Mouse (Mus musculus) hindbrain, postnatal 0 days (tissue): ENCODE data around the gene Sprn. TPM values are rescaled to one million over a fixed set of nuclear protein-coding genes. Genes with fewer than 3 reads are reported as not detected.

Source experiments
- ATAC-seq: fragments of 200-750 bp; cut with Nextera tagmentation; 2 replicates; pipeline ENCODE4 v1.8.0; 2017; ENCODE audit warnings: mild to moderate bottlenecking, moderate TSS enrichment, moderate library complexity
- DNase-seq: peaks from one replicate; pipeline ENCODE4 v3.0.0-alpha.2; 2015; ENCODE audit warnings: low spot score
- H3K27ac ChIP-seq: fragments of 300-500 bp; sonication (generic); 2 replicates; pipeline ENCODE4 v1.5.1; 2014; ENCODE audit warnings: mild to moderate bottlenecking
- H3K27me3 ChIP-seq: fragments of 300-500 bp; sonication (generic); 2 replicates; pipeline ENCODE4 v1.6.1; 2014; ENCODE audit warnings: low read length, mixed read lengths; ENCODE audit not compliant: insufficient read depth
- H3K36me3 ChIP-seq: fragments of 300-500 bp; sonication (generic); 2 replicates; pipeline ENCODE4 v1.6.1; 2014; ENCODE audit warnings: low read length, mixed read lengths; ENCODE audit not compliant: insufficient read depth
- H3K4me1 ChIP-seq: fragments of 300-500 bp; sonication (generic); 2 replicates; pipeline ENCODE4 v1.6.1; 2014; ENCODE audit warnings: antibody characterized with exemption, low read length, mixed read lengths; ENCODE audit not compliant: insufficient read depth
- H3K4me2 ChIP-seq: fragments of 300-500 bp; sonication (generic); 2 replicates; pipeline ENCODE4 v1.6.1; 2014; ENCODE audit warnings: low read depth, mild to moderate bottlenecking, low read length, moderate library complexity, mixed read lengths
- H3K4me3 ChIP-seq: fragments of 300-500 bp; sonication (generic); 2 replicates; pipeline ENCODE4 v1.5.1; 2014; ENCODE audit warnings: low read length
- H3K9ac ChIP-seq: fragments of 300-500 bp; sonication (generic); replicated peaks from 2 replicates; pipeline ENCODE4 v1.6.1; 2014; ENCODE audit warnings: mild to moderate bottlenecking, low read length, moderate library complexity, mixed read lengths
- H3K9me3 ChIP-seq: fragments of 300-500 bp; sonication (generic); 2 replicates; pipeline ENCODE4 v1.6.1; 2016; ENCODE audit warnings: low read length, mixed read lengths
- CTCF ChIP-seq: IDR thresholded peaks from 2 replicates; pipeline ENCODE4 v1.5.1; 2016; ENCODE audit warnings: antibody characterized with exemption, control low read depth, low read depth
- WGBS: fragments of 180-500 bp; shearing (Covaris S2); extraction: QIAGEN DNeasy Blood & Tissue Kit; methylation state at CpG from one replicate; pipeline ENCODE4 v1.1.7; 2014; 5-methylcytosine and 5-hydroxymethylcytosine counted together
- polyA plus RNA-seq: library from polyadenylated mRNA; unstranded; fragments of >200 nt; fragmentation: Nextera tagmentation; extraction: Ambion mirVana; gene quantifications from 2 replicates; pipeline ENCODE4 v1.2.1, GENCODE M21; 2015
- total RNA-seq: library from RNA; depleted of rRNA; stranded (reverse); fragments of >200 nt; gene quantifications from 2 replicates; pipeline ENCODE4 v1.2.3, GENCODE M21; 2014; rRNA removed

Sprn gene
- total and polyA plus RNA-seq, 2 experiments from 2014 or later, result 29.9 to 64.7 TPM

GRCm38 (mm10) chr7:140101498-140101897 lies 53.2 kb downstream of the Sprn start:
- H3K27me3 ChIP-seq, result no peaks in the 10 kb centered on the region
- no peaks in the 10 kb centered on the region for H3K36me3 ChIP-seq
- H3K9ac ChIP-seq, result peak overlapping the region; percentile 52
- H3K4me2 ChIP-seq, result peak overlapping the region; percentile 66
- TF ChIP-seq CTCF, result no peak
- DNase-seq (no peak), ATAC-seq (no peak; the same call in 1 of the 2 replicates)
- 70% methylated on average over 10 of the region's 10 CpGs for WGBS
- no peaks in the 10 kb centered on the region for H3K9me3 ChIP-seq
- 0 out of 2 replicates have a peak overlapping the region, but pooled peaks have one; percentile 20 for H3K27ac ChIP-seq
- H3K4me3 ChIP-seq, result peak overlapping the region; percentile 40
- peaks cover 8% of the 10 kb centered on the region for H3K4me1 ChIP-seq

Other genes with a start within 250 kb of the Sprn start
- not detected in 2 replicates for gene Utf1, start 211.1 kb downstream of the Sprn start, total RNA-seq
- gene Utf1, start 211.1 kb downstream of the Sprn start, polyA plus RNA-seq, result not detected in 2 replicates
- 2.9 TPM in 1 of 2 replicates, not detected in the other for gene 6430531B16Rik, start 176.1 kb downstream of the Sprn start, total RNA-seq
- gene 6430531B16Rik, start 176.1 kb downstream of the Sprn start, polyA plus RNA-seq, result 1.3 and 1.8 TPM in 2 replicates
- 1.7 and 2.2 TPM in 2 replicates for gene Adam8, start 162.3 kb downstream of the Sprn start, total RNA-seq
- gene Adam8, start 162.3 kb downstream of the Sprn start, polyA plus RNA-seq, result 0.48 and 0.57 TPM in 2 replicates
- 23.3 and 42.9 TPM in 2 replicates for gene Zfp511, start 118.5 kb downstream of the Sprn start, total RNA-seq
- gene Zfp511, start 118.5 kb downstream of the Sprn start, polyA plus RNA-seq, result 60.5 and 63.9 TPM in 2 replicates
- 61.7 and 63.7 TPM in 2 replicates for gene Tubgcp2, start 118.2 kb downstream of the Sprn start, total RNA-seq
- gene Tubgcp2, start 118.2 kb downstream of the Sprn start, polyA plus RNA-seq, result 58.3 TPM in 2 replicates
- gene Msx3, start 105.8 kb downstream of the Sprn start, total RNA-seq, result 0.94 and 1.2 TPM in 2 replicates
- gene Msx3, start 105.8 kb downstream of the Sprn start, polyA plus RNA-seq, result 1.9 and 2.0 TPM in 2 replicates
- gene Caly, start 72.3 kb downstream of the Sprn start, total RNA-seq, result 422 and 452 TPM in 2 replicates
- gene Caly, start 72.3 kb downstream of the Sprn start, polyA plus RNA-seq, result 460 and 486 TPM in 2 replicates
- gene Prap1, start 61.5 kb downstream of the Sprn start, total RNA-seq, result not detected in 2 replicates
- not detected in 2 replicates for gene Prap1, start 61.5 kb downstream of the Sprn start, polyA plus RNA-seq
- gene Fuom, start 52.4 kb downstream of the Sprn start, total RNA-seq, result 34.3 and 36.2 TPM in 2 replicates
- gene Fuom, start 52.4 kb downstream of the Sprn start, polyA plus RNA-seq, result 53.0 and 54.3 TPM in 2 replicates
- 9.4 and 15.2 TPM in 2 replicates for gene Paox, start 39.1 kb downstream of the Sprn start, total RNA-seq
- 8.9 TPM in 2 replicates for gene Paox, start 39.1 kb downstream of the Sprn start, polyA plus RNA-seq
- gene Echs1, start 38.4 kb downstream of the Sprn start, total RNA-seq, result 88.7 and 91.5 TPM in 2 replicates
- gene Echs1, start 38.4 kb downstream of the Sprn start, polyA plus RNA-seq, result 136 and 145 TPM in 2 replicates
- gene Mtg1, start 17.3 kb downstream of the Sprn start, total RNA-seq, result 6.4 and 7.2 TPM in 2 replicates
- 32.6 and 33.5 TPM in 2 replicates for gene Mtg1, start 17.3 kb downstream of the Sprn start, polyA plus RNA-seq
- not detected in 2 replicates for gene Olfr522, start 9.9 kb upstream of the Sprn start, total RNA-seq
- gene Olfr522, start 9.9 kb upstream of the Sprn start, polyA plus RNA-seq, result not detected in 2 replicates
- not detected in 2 replicates for gene Olfr523, start 18.3 kb upstream of the Sprn start, total RNA-seq
- gene Olfr523, start 18.3 kb upstream of the Sprn start, polyA plus RNA-seq, result not detected in 2 replicates
- gene Olfr524, start 51.1 kb upstream of the Sprn start, total RNA-seq, result not detected in 2 replicates
- not detected in 2 replicates for gene Olfr524, start 51.1 kb upstream of the Sprn start, polyA plus RNA-seq
- gene Cd163l1, start 63.4 kb upstream of the Sprn start, total RNA-seq, result not detected in 2 replicates
- not detected in 2 replicates for gene Cd163l1, start 63.4 kb upstream of the Sprn start, polyA plus RNA-seq
- gene 5830411N06Rik, start 92.4 kb upstream of the Sprn start, total RNA-seq, result not detected in 2 replicates
- 0.10 TPM in 1 of 2 replicates, not detected in the other for gene 5830411N06Rik, start 92.4 kb upstream of the Sprn start, polyA plus RNA-seq
- gene Olfr525, start 166.0 kb upstream of the Sprn start, total RNA-seq, result not detected in 2 replicates
- gene Olfr525, start 166.0 kb upstream of the Sprn start, polyA plus RNA-seq, result not detected in 2 replicates
- gene Olfr527, start 179.1 kb upstream of the Sprn start, total RNA-seq, result not detected in 2 replicates
- gene Olfr527, start 179.1 kb upstream of the Sprn start, polyA plus RNA-seq, result not detected in 2 replicates
- not detected in 2 replicates for gene Olfr60, start 206.8 kb upstream of the Sprn start, total RNA-seq
- not detected in 2 replicates for gene Olfr60, start 206.8 kb upstream of the Sprn start, polyA plus RNA-seq
- gene Olfr530, start 221.5 kb upstream of the Sprn start, total RNA-seq, result not detected in 2 replicates
- gene Olfr530, start 221.5 kb upstream of the Sprn start, polyA plus RNA-seq, result not detected in 2 replicates
- gene Olfr531, start 248.0 kb upstream of the Sprn start, total RNA-seq, result not detected in 2 replicates
- not detected in 2 replicates for gene Olfr531, start 248.0 kb upstream of the Sprn start, polyA plus RNA-seq